In the genomic region with DNA sequence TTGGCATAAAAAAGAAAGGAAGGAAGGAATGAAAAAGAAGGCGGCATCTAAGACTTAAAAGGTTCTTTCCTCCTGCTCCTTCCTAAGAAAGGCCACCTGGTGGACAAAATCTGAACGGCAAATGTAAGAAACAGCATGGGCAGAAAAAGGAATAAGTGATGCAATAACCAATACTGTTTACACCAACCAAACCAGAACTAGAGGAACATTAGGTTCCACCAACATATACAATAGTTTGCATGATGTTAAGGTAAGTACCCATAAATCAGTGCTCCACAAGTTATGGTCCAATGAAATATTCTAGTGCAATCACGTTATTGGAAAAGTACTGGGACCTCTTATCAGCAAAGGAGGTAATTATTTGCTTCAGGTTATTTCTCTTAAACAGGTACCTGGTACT, we compare ENCODE assay signal across 10 mouse cellular contexts. TPM values are rescaled to one million over a fixed set of nuclear protein-coding genes. Genes with fewer than 3 reads are reported as not detected.
DNase-seq lines count a peak whose midpoint lies in the region; ATAC-seq and TF ChIP-seq lines count a peak whose summit lies in the region.
"Had no signal": no experiment of that assay in that cellular context is flagged by ENCODE, and none has a peak within 500 bp of the region (broad histone marks: within the 10 kb centered on the region; RNA-seq: fewer than 3 reads in every experiment).

No protein-coding gene starts in this region.

- DNase-seq in A20 (ENCODE audit: low read depth, low spot score) (peak; percentile 74), MEL-GATA-1-ER (ENCODE audit: extremely low read depth, low read depth) (peak; percentile 73)
- DNase-seq in cerebellum, postnatal 25 days, result peak; percentile 34 to 77
- peak; percentile 18 to 26 for DNase-seq in layer of hippocampus, adult 8-10 months (ENCODE audit: low spot score in 2 of 2)
- peak; percentile 73 for DNase-seq in retina, embryonic 14.5 days (ENCODE audit: low spot score)
- no peak for DNase-seq in urinary bladder, adult 18-20 months (ENCODE audit: low spot score in 2 of 2)

- WGBS in intestine, postnatal 0 days, result 23% methylated on average over 3 of the region's 3 CpGs
- 36% methylated on average over 3 of the region's 3 CpGs for whole genome bisulfite sequencing in intestine, embryonic 16.5 days

- H3K4me3 ChIP-seq in intestine, postnatal 0 days (ENCODE audit: low read depth, low read length), result no peak overlapping the region
- H3K4me3 ChIP-seq in intestine, embryonic 16.5 days (ENCODE audit: low read length), result no peak overlapping the region
- H3K4me3 ChIP-seq: erythroblast, embryonic 14.5 days; limb, embryonic 12.5 days had no signal

- H3K9me3 ChIP-seq in intestine, postnatal 0 days (ENCODE audit: control insufficient read depth), result no peaks in the 10 kb centered on the region
- no peaks in the 10 kb centered on the region for H3K9me3 ChIP-seq in intestine, embryonic 16.5 days (ENCODE audit: control insufficient read depth, low read length)
- H3K9me3 ChIP-seq: limb, embryonic 12.5 days had no signal

- 0 out of 2 replicates have a peak, but pooled peaks have one; percentile 21 for ATAC-seq in intestine, postnatal 0 days
- ATAC-seq in intestine, embryonic 16.5 days, result no peak

- H3K27me3 ChIP-seq in intestine, postnatal 0 days (replicated peaks; ENCODE audit: control insufficient read depth, insufficient read depth, low read length), result no peaks in the 10 kb centered on the region
- no peaks in the 10 kb centered on the region for H3K27me3 ChIP-seq in intestine, embryonic 16.5 days (replicated peaks; ENCODE audit: control insufficient read depth, insufficient read depth, low read length)

- no peaks in the 10 kb centered on the region for H3K36me3 ChIP-seq in intestine, postnatal 0 days (ENCODE audit: control insufficient read depth, insufficient read depth)
- no peaks in the 10 kb centered on the region for H3K36me3 ChIP-seq in intestine, embryonic 16.5 days (ENCODE audit: control insufficient read depth, insufficient read depth, low read length)

- H3K4me2 ChIP-seq in intestine, postnatal 0 days (replicated peaks; ENCODE audit: low read depth), result no peak overlapping the region
- H3K4me2 ChIP-seq in intestine, embryonic 16.5 days (ENCODE audit: low read depth, low read length), result no peak overlapping the region
- H3K4me2 ChIP-seq: limb, embryonic 12.5 days had no signal

- H3K4me1 ChIP-seq in intestine, postnatal 0 days (replicated peaks; ENCODE audit: control insufficient read depth, insufficient read depth, low read length), result no peaks in the 10 kb centered on the region
- H3K4me1 ChIP-seq in intestine, embryonic 16.5 days (ENCODE audit: control insufficient read depth, insufficient read depth, low read length), result no peaks in the 10 kb centered on the region

- TF ChIP-seq CTCF in intestine, postnatal 0 days (IDR thresholded peaks at IDR 0.05; ENCODE audit: low read depth), result peak; percentile 77

- H3K27ac ChIP-seq in intestine, postnatal 0 days (ENCODE audit: low read depth, low read length), result no peak overlapping the region
- no peak overlapping the region for H3K27ac ChIP-seq in intestine, embryonic 16.5 days (ENCODE audit: low read length)
- H3K27ac ChIP-seq: limb, embryonic 12.5 days had no signal

- no peak overlapping the region for H3K9ac ChIP-seq in intestine, postnatal 0 days (ENCODE audit: low read depth, low read length)
- H3K9ac ChIP-seq in intestine, embryonic 16.5 days (ENCODE audit: low read depth, low read length), result no peak overlapping the region
- H3K9ac ChIP-seq: limb, embryonic 12.5 days had no signal

RNA-seq across cellular contexts. Expression of gene Tsc22d3, which starts 55.7 kb away (rescaled TPM):
- polyA plus RNA-seq in intestine, postnatal 0 days (2015; fragmentation: Nextera tagmentation; extraction: Ambion mirVana), result 64.4 and 80.3 TPM in 2 replicates
- polyA plus RNA-seq in intestine, embryonic 16.5 days (2015; fragmentation: Nextera tagmentation; extraction: Ambion mirVana), result 71.2 and 75.0 TPM in 2 replicates
- total RNA-seq in layer of hippocampus, adult 8-10 months (2022), result 100 to 1,000 TPM in 2 of 4 experiments, 10 to 100 TPM in 2; 79.8 to 114 (median 91.7) TPM

Comparison
In these comparisons a context has a peak if more than half of its experiments do, and no peak if none do; other contexts are left out.
1. DNase-seq: peak in A20 (single experiment), MEL-GATA-1-ER (single experiment), cerebellum, postnatal 25 days (2 of 2), layer of hippocampus, adult 8-10 months (2 of 2) and retina, embryonic 14.5 days (single experiment); none in urinary bladder, adult 18-20 months (0 of 2).